Mouse (Mus musculus): Measurements from ENCODE around the gene Foxk2.

DNA sequence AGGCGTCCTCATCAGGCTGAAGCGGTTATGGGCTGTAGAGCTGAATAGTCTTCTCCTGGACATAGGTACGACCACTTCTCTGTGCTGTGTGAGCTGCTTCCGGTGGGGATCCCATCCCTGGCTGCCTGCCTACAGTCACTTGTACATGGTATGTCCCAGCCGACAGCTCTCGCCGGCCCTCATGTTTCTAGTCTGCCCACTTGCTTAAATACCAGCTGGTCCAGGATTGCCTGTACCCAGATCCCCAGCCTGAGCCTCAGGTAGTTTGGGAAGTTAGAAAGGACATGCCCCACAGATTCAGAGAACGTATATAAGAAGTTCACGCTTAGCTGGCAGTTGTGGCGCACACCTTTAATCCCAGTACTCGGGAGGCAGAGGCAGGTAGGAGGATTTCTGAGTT is 40.0 kb upstream of the Foxk2 start:
- no peak for TF ChIP-seq POLR2A (IDR thresholded peaks at IDR 0.05; ENCODE audit: low read depth, low read length)
- TF ChIP-seq CTCF (IDR thresholded peaks at IDR 0.05; ENCODE audit: borderline replicate concordance, insufficient read depth, low read length) = no peak

All from embryonic fibroblast, embryonic 13.5 days (primary cell).